Mouse (Mus musculus): ENCODE data around the gene Arf3. TPM values are rescaled to one million over a fixed set of nuclear protein-coding genes. Genes with fewer than 3 reads are reported as not detected.
A peak's percentile ranks its signal among the peaks of the same experiment; 100 is the strongest.

Arf3 gene
- polyA plus RNA-seq, 1 experiment from 2014 or later, result 71.7 TPM

- Histone ChIP-seq H3K4me3 (peak within 1 kb of the TSS; percentile 46), H3K36me3 (no peaks in the 10 kb centered on the region), H3K4me1 (replicated peaks) (peaks cover 25% of the 10 kb centered on the region), H3K9me3 (no peaks in the 10 kb centered on the region), H3K27ac (no peak within 1 kb of the TSS), H3K4me2 (peak within 1 kb of the TSS; percentile 86), H3K27me3 (peaks cover 57% of the 10 kb centered on the region), H3K9ac (peak within 1 kb of the TSS; percentile 66)
- ATAC-seq (ENCODE audit: low FRiP score), result peak; percentile 79
- WGBS, result under 1% methylated on average over 39 of the region's 39 CpGs
Measured at GRCm38 (mm10) chr15:98727443-98728321, 35.3 kb downstream of the Arf3 start, which contains the start of gene Fkbp11. Gene Fkbp11 (minus strand): TSS chr15:98728198.

- no peak overlapping the region for H3K27ac ChIP-seq
- peaks cover 25% of the 10 kb centered on the region for H3K4me1 ChIP-seq (replicated peaks)
- no peak for ATAC-seq (ENCODE audit: low FRiP score)
- H3K4me3 ChIP-seq, result peak overlapping the region; percentile 46; the same call in 1 of the 2 replicates
- H3K4me2 ChIP-seq, result peak overlapping the region; percentile 86
- peaks cover 62% of the 10 kb centered on the region for H3K27me3 ChIP-seq
- 54% methylated on average over 7 of the region's 7 CpGs for WGBS
- peak overlapping the region; percentile 66; the same call in 1 of the 2 replicates for H3K9ac ChIP-seq
- no peaks in the 10 kb centered on the region for H3K9me3 ChIP-seq
- no peaks in the 10 kb centered on the region for H3K36me3 ChIP-seq
Measured at GRCm38 (mm10) chr15:98726746-98727145, 36.3 kb downstream of the Arf3 start.

- ATAC-seq (ENCODE audit: low FRiP score), result no peak
- 78% methylated on average over 4 of the region's 4 CpGs for WGBS
- no peak overlapping the region for H3K27ac ChIP-seq
- H3K4me1 ChIP-seq (replicated peaks), result peaks cover 25% of the 10 kb centered on the region
- H3K4me3 ChIP-seq, result no peak overlapping the region
- H3K4me2 ChIP-seq, result no peak overlapping the region
- H3K27me3 ChIP-seq, result peaks cover 65% of the 10 kb centered on the region
- no peak overlapping the region for H3K9ac ChIP-seq
- no peaks in the 10 kb centered on the region for H3K36me3 ChIP-seq
- H3K9me3 ChIP-seq, result no peaks in the 10 kb centered on the region
Measured at GRCm38 (mm10) chr15:98726079-98726478, 36.9 kb downstream of the Arf3 start.

GRCm38 (mm10) chr15:98724441-98724840 lies 38.6 kb downstream of the Arf3 start:
- Histone ChIP-seq H3K27ac (no peak overlapping the region), H3K4me3 (no peak overlapping the region), H3K9me3 (no peaks in the 10 kb centered on the region), H3K4me1 (replicated peaks) (peaks cover 25% of the 10 kb centered on the region), H3K27me3 (peaks cover 65% of the 10 kb centered on the region), H3K9ac (no peak overlapping the region), H3K4me2 (peak overlapping the region; percentile 30), H3K36me3 (no peaks in the 10 kb centered on the region)
- no peak for ATAC-seq (ENCODE audit: low FRiP score)
- WGBS, result 29% methylated on average over 19 of the region's 19 CpGs

- no peak for ATAC-seq (ENCODE audit: low FRiP score)
Measured at GRCm38 (mm10) chr15:98722854-98723253, 40.2 kb downstream of the Arf3 start.

GRCm38 (mm10) chr15:98722191-98722590 lies 40.8 kb downstream of the Arf3 start:
- Histone ChIP-seq H3K9ac (no peak overlapping the region), H3K36me3 (no peaks in the 10 kb centered on the region), H3K4me1 (replicated peaks) (peaks cover 12% of the 10 kb centered on the region), H3K4me3 (no peak overlapping the region), H3K4me2 (no peak overlapping the region), H3K27me3 (peaks cover 50% of the 10 kb centered on the region), H3K9me3 (no peaks in the 10 kb centered on the region), H3K27ac (no peak overlapping the region)
- 81% methylated on average over 8 of the region's 8 CpGs for WGBS
- ATAC-seq (ENCODE audit: low FRiP score), result no peak

More at GRCm38 (mm10) chr15:98722854-98723253, 40.2 kb downstream of the Arf3 start:
- Histone ChIP-seq H3K27me3 (peaks cover 54% of the 10 kb centered on the region), H3K4me1 (replicated peaks) (peaks cover 18% of the 10 kb centered on the region), H3K9me3 (no peaks in the 10 kb centered on the region), H3K4me2 (no peak overlapping the region), H3K27ac (no peak overlapping the region), H3K9ac (no peak overlapping the region), H3K36me3 (no peaks in the 10 kb centered on the region), H3K4me3 (no peak overlapping the region)
- WGBS, result 67% methylated on average over 14 of the region's 14 CpGs

- Histone ChIP-seq H3K9me3 (no peaks in the 10 kb centered on the region), H3K27ac (no peak overlapping the region), H3K4me2 (no peak overlapping the region), H3K4me1 (replicated peaks) (no peaks in the 10 kb centered on the region), H3K9ac (no peak overlapping the region), H3K4me3 (no peak overlapping the region), H3K36me3 (no peaks in the 10 kb centered on the region), H3K27me3 (peaks cover 18% of the 10 kb centered on the region; the same call in 1 of the 2 replicates)
- 72% methylated on average over 16 of the region's 16 CpGs for WGBS
- ATAC-seq (ENCODE audit: low FRiP score), result no peak
Measured at GRCm38 (mm10) chr15:98717301-98717700, 45.7 kb downstream of the Arf3 start.

GRCm38 (mm10) chr15:98714230-98714652 lies 48.8 kb downstream of the Arf3 start:
- Histone ChIP-seq H3K27me3 (peaks cover 9% of the 10 kb centered on the region; the same call in 1 of the 2 replicates), H3K4me2 (no peak overlapping the region), H3K9me3 (no peaks in the 10 kb centered on the region), H3K36me3 (no peaks in the 10 kb centered on the region), H3K27ac (no peak overlapping the region), H3K4me1 (replicated peaks) (no peaks in the 10 kb centered on the region), H3K4me3 (no peak overlapping the region), H3K9ac (no peak overlapping the region)
- WGBS, result 74% methylated on average over 5 of the region's 5 CpGs
- ATAC-seq (ENCODE audit: low FRiP score), result no peak

- Histone ChIP-seq H3K9me3 (no peaks in the 10 kb centered on the region), H3K4me3 (no peak overlapping the region), H3K36me3 (no peaks in the 10 kb centered on the region), H3K4me1 (replicated peaks) (peaks cover 4% of the 10 kb centered on the region; the same call in 1 of the 2 replicates), H3K27ac (no peak overlapping the region), H3K27me3 (peaks cover 16% of the 10 kb centered on the region), H3K4me2 (no peak overlapping the region), H3K9ac (no peak overlapping the region)
- ATAC-seq (ENCODE audit: low FRiP score), result no peak
- WGBS, result 15% methylated on average over 9 of the region's 9 CpGs
Measured at GRCm38 (mm10) chr15:98710442-98710841, 52.6 kb downstream of the Arf3 start.

GRCm38 (mm10) chr15:98707766-98708372 lies 55.1 kb downstream of the Arf3 start, which contains the start of gene Ccdc65:
Gene Ccdc65 (plus strand): TSS chr15:98708207.
- H3K27ac ChIP-seq, result no peak within 1 kb of the TSS
- H3K9me3 ChIP-seq, result no peaks in the 10 kb centered on the region
- peaks cover 30% of the 10 kb centered on the region for H3K27me3 ChIP-seq
- peak within 1 kb of the TSS; percentile 61 for H3K4me2 ChIP-seq
- 20% methylated on average over 16 of the region's 16 CpGs for WGBS
- peak within 1 kb of the TSS; percentile 65 for H3K9ac ChIP-seq
- no peaks in the 10 kb centered on the region for H3K36me3 ChIP-seq
- peak; percentile 49; the same call in 1 of the 2 replicates for ATAC-seq (ENCODE audit: low FRiP score)
- H3K4me1 ChIP-seq (replicated peaks), result peaks cover 4% of the 10 kb centered on the region; the same call in 1 of the 2 replicates
- peak within 1 kb of the TSS; percentile 43 for H3K4me3 ChIP-seq

GRCm38 (mm10) chr15:98704312-98704711 lies 58.7 kb downstream of the Arf3 start:
- WGBS, result 72% methylated on average over 9 of the region's 9 CpGs
- Histone ChIP-seq H3K4me1 (replicated peaks) (peaks cover 11% of the 10 kb centered on the region), H3K27me3 (peaks cover 56% of the 10 kb centered on the region), H3K4me2 (no peak overlapping the region), H3K36me3 (no peaks in the 10 kb centered on the region), H3K4me3 (no peak overlapping the region), H3K27ac (no peak overlapping the region), H3K9me3 (no peaks in the 10 kb centered on the region), H3K9ac (no peak overlapping the region)
- no peak for ATAC-seq (ENCODE audit: low FRiP score)

Data from hindbrain, embryonic 13.5 days (tissue).